Mouse (Mus musculus): ENCODE data around the gene Olfr851. TPM values are rescaled to one million over a fixed set of nuclear protein-coding genes. Genes with fewer than 3 reads are reported as not detected.

Gene Olfr851
- polyA plus RNA-seq (2014; fragmentation: Nextera tagmentation; extraction: Ambion mirVana), result not detected in 2 replicates

DNA sequence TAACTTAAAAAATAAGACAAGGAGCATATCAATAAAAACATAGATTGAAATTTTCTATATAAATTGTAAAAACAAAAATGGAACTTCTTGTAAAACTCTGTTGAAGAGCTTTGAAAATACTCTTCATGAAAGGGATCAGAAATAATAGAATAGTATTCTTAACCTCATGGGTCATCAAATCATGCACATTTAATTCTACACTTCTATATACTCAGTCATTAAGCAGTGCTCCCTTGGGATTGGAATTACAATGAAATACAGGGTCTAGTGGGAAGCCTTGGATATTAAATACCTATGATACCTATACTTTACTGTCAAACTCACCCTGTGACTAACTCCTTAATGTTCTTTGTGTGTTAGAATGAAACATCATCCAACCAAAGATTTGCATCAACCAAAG, at the start of gene Olfr851:
TSS of gene Olfr851 (plus strand) at position 301 of the 400 bp plus-strand sequence.
- DNase-seq (ENCODE audit: low spot score) (no peak), ATAC-seq (ENCODE audit: low FRiP score) (no peak)
- Histone ChIP-seq H3K27me3 (ENCODE audit: control insufficient read depth, insufficient read depth, low read length) (no peaks in the 10 kb centered on the region), H3K9me3 (ENCODE audit: control insufficient read depth, low read length) (0 out of 2 replicates have a peak, but pooled peaks cover 8% of the 10 kb centered on the region), H3K4me3 (ENCODE audit: low read depth, low read length) (no peak within 1 kb of the TSS), H3K36me3 (ENCODE audit: control insufficient read depth, insufficient read depth, low read length) (no peaks in the 10 kb centered on the region), H3K9ac (ENCODE audit: low read depth, low read length) (no peak within 1 kb of the TSS), H3K27ac (ENCODE audit: low read depth, low read length) (no peak within 1 kb of the TSS), H3K4me1 (replicated peaks; ENCODE audit: control insufficient read depth, insufficient read depth, low read length) (no peaks in the 10 kb centered on the region), H3K4me2 (replicated peaks; ENCODE audit: low read depth, low read length) (no peak within 1 kb of the TSS)

DNA sequence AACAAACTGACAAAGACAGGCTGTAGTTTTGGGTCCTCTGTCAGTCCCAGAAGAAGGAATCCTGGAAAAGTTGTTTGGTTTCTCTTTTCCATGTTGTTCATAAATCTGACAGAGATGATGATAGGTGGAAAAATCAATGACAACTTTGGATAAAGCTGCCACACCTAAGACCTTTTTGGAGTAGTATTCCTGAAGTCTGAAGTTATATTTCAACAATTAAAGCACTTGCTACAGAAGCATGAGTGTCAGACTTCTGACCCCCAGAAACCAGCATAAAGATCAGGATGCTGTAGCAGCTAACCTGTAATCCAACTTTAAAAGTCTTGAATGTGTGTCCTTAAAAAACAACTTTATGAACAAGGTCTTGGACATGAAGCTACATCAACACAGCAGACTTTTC, 14.9 kb upstream of the Olfr851 start, which contains the start of gene Olfr850:
TSS of gene Olfr850 (minus strand) at position 101 of the 400 bp plus-strand sequence.
- H3K27ac ChIP-seq (ENCODE audit: low read depth, low read length), result no peak within 1 kb of the TSS
- H3K36me3 ChIP-seq (ENCODE audit: control insufficient read depth, insufficient read depth, low read length), result no peaks in the 10 kb centered on the region
- no peaks in the 10 kb centered on the region for H3K4me1 ChIP-seq (replicated peaks; ENCODE audit: control insufficient read depth, insufficient read depth, low read length)
- DNase-seq (ENCODE audit: low spot score) (no peak), ATAC-seq (ENCODE audit: low FRiP score) (no peak)
- H3K27me3 ChIP-seq (ENCODE audit: control insufficient read depth, insufficient read depth, low read length), result no peaks in the 10 kb centered on the region
- H3K9me3 ChIP-seq (ENCODE audit: control insufficient read depth, low read length), result no peaks in the 10 kb centered on the region
- no peak within 1 kb of the TSS for H3K4me3 ChIP-seq (ENCODE audit: low read depth, low read length)
- H3K9ac ChIP-seq (ENCODE audit: low read depth, low read length), result no peak within 1 kb of the TSS
- no peak within 1 kb of the TSS for H3K4me2 ChIP-seq (replicated peaks; ENCODE audit: low read depth, low read length)

DNA sequence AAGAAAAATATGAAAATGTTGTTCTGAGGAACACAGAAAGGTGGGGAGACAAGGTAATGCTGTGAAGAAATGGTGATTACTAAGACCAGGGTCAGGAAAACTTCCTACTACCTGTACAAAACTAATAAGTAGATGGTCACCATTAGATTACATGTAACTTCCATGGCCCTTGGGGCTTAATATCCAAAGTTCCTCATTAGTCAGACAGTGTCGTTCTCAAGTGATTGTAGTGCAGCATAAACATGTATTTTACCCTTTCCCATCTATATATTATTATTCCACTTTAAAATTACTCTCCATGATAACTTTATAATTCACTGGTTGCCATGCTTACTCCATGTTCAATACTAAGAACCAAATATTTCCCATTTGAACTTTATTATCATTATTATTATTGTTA, 47.9 kb downstream of the Olfr851 start, which contains the start of gene Olfr853:
TSS of gene Olfr853 (minus strand) at position 101 of the 400 bp plus-strand sequence.
- H3K4me1 ChIP-seq (replicated peaks; ENCODE audit: control insufficient read depth, insufficient read depth, low read length), result no peaks in the 10 kb centered on the region
- DNase-seq (ENCODE audit: low spot score) (no peak), ATAC-seq (ENCODE audit: low FRiP score) (no peak)
- no peak within 1 kb of the TSS for H3K9ac ChIP-seq (ENCODE audit: low read depth, low read length)
- no peak within 1 kb of the TSS for H3K4me3 ChIP-seq (ENCODE audit: low read depth, low read length)
- no peaks in the 10 kb centered on the region for H3K9me3 ChIP-seq (ENCODE audit: control insufficient read depth, low read length)
- H3K27me3 ChIP-seq (ENCODE audit: control insufficient read depth, insufficient read depth, low read length), result no peaks in the 10 kb centered on the region
- H3K27ac ChIP-seq (ENCODE audit: low read depth, low read length), result no peak within 1 kb of the TSS
- 80% methylated on average over 1 of the region's 1 CpGs for WGBS
- no peaks in the 10 kb centered on the region for H3K36me3 ChIP-seq (ENCODE audit: control insufficient read depth, insufficient read depth, low read length)
- H3K4me2 ChIP-seq (replicated peaks; ENCODE audit: low read depth, low read length), result no peak within 1 kb of the TSS

Other genes with a start within 250 kb of the Olfr851 start
- gene Olfr843, start 241.3 kb upstream of the Olfr851 start, polyA plus RNA-seq (2014; fragmentation: Nextera tagmentation; extraction: Ambion mirVana), result not detected in 2 replicates
- not detected in 2 replicates for gene Olfr844, start 176.9 kb upstream of the Olfr851 start, polyA plus RNA-seq (2014; fragmentation: Nextera tagmentation; extraction: Ambion mirVana)
- gene Olfr845, start 156.8 kb upstream of the Olfr851 start, polyA plus RNA-seq (2014; fragmentation: Nextera tagmentation; extraction: Ambion mirVana), result not detected in 2 replicates
- gene Olfr846, start 129.3 kb upstream of the Olfr851 start, polyA plus RNA-seq (2014; fragmentation: Nextera tagmentation; extraction: Ambion mirVana), result not detected in 2 replicates
- gene Olfr847, start 114.6 kb upstream of the Olfr851 start, polyA plus RNA-seq (2014; fragmentation: Nextera tagmentation; extraction: Ambion mirVana), result not detected in 2 replicates
- gene Olfr849, start 53.0 kb upstream of the Olfr851 start, polyA plus RNA-seq (2014; fragmentation: Nextera tagmentation; extraction: Ambion mirVana), result not detected in 2 replicates
- not detected in 2 replicates for gene Olfr850, start 15.0 kb upstream of the Olfr851 start, polyA plus RNA-seq (2014; fragmentation: Nextera tagmentation; extraction: Ambion mirVana)
- gene Olfr853, start 47.8 kb downstream of the Olfr851 start, polyA plus RNA-seq (2014; fragmentation: Nextera tagmentation; extraction: Ambion mirVana), result not detected in 2 replicates
- gene Olfr854, start 74.1 kb downstream of the Olfr851 start, polyA plus RNA-seq (2014; fragmentation: Nextera tagmentation; extraction: Ambion mirVana), result not detected in 2 replicates
- not detected in 2 replicates for gene Olfr855, start 89.3 kb downstream of the Olfr851 start, polyA plus RNA-seq (2014; fragmentation: Nextera tagmentation; extraction: Ambion mirVana)
- 41.7 and 43.6 TPM in 2 replicates for gene Zfp317, start 128.8 kb downstream of the Olfr851 start, polyA plus RNA-seq (2014; fragmentation: Nextera tagmentation; extraction: Ambion mirVana)
- not detected in 2 replicates for gene Olfr857, start 216.1 kb downstream of the Olfr851 start, polyA plus RNA-seq (2014; fragmentation: Nextera tagmentation; extraction: Ambion mirVana)